Mouse (Mus musculus): Measurements from ENCODE around the gene Igfbpl1.

GRCm38 (mm10) chr4:45861160-45861559, 34.4 kb upstream of the Igfbpl1 start:
- TF ChIP-seq CTCF (IDR thresholded peaks at IDR 0.05) (no peak), EP300 (IDR thresholded peaks at IDR 0.05; ENCODE audit: insufficient read depth, low read depth, low read length) (no peak)
